Mouse (Mus musculus) spleen, adult 12 weeks (tissue): ENCODE data around the gene Gm15140.
"Not testable (repeated sequence)": the region's sequence is repeated elsewhere in the genome, so short reads cannot be mapped to it uniquely, and the experiment has no call there.

Source experiments
- DNase-seq: peaks from one replicate; pipeline ENCODE4 v3.0.0; 2022; ENCODE audit warnings: low spot score

Gm15140 gene

GRCm38 (mm10) chrX:154120585-154120984 is at the start of gene Gm15140:
TSS of gene Gm15140 (minus strand) at chrX:154120685.
- DNase-seq, result not testable (repeated sequence)
